Mouse (Mus musculus) adrenal gland, adult 8-10 months (tissue): ENCODE data around the gene Rpgrip1l. TPM values are rescaled to one million over a fixed set of nuclear protein-coding genes. Genes with fewer than 3 reads are reported as not detected.

Experiments used
- DNase-seq: peaks from one replicate; pipeline ENCODE4 v3.0.0; 2022
- total RNA-seq, 4 experiments: library from RNA; stranded (reverse); gene quantifications; 2 replicates each; pipeline ENCODE4 v1.2.4; 2022

Rpgrip1l gene
- total RNA-seq, 4 experiments from 2014 or later = 4.8 to 14.5 (median 10.4) TPM

- DNase-seq = no peak
Observed at GRCm38 (mm10) chr8:91269374-91269958, 43.6 kb downstream of the Rpgrip1l start.

GRCm38 (mm10) chr8:91264564-91264963, 48.5 kb downstream of the Rpgrip1l start:
- DNase-seq = no peak

- no peak for DNase-seq
Observed at GRCm38 (mm10) chr8:91263939-91264338, 49.1 kb downstream of the Rpgrip1l start.

- DNase-seq = no peak
Observed at GRCm38 (mm10) chr8:91261598-91261997, 51.5 kb downstream of the Rpgrip1l start.

- DNase-seq = no peak
Observed at GRCm38 (mm10) chr8:91250966-91251365, 62.1 kb downstream of the Rpgrip1l start.

- DNase-seq = no peak
Observed at GRCm38 (mm10) chr8:91249758-91250466, 63.1 kb downstream of the Rpgrip1l start.

GRCm38 (mm10) chr8:91245821-91246454, 67.1 kb downstream of the Rpgrip1l start:
- DNase-seq = no peak

GRCm38 (mm10) chr8:91242721-91243120, 70.3 kb downstream of the Rpgrip1l start:
- no peak for DNase-seq

- DNase-seq = no peak
Observed at GRCm38 (mm10) chr8:91241873-91242519, 71.1 kb downstream of the Rpgrip1l start.

- DNase-seq = no peak
Observed at GRCm38 (mm10) chr8:91241371-91241770, 71.7 kb downstream of the Rpgrip1l start.

GRCm38 (mm10) chr8:91237191-91237590, 75.9 kb downstream of the Rpgrip1l start:
- no peak for DNase-seq

- no peak for DNase-seq
Observed at GRCm38 (mm10) chr8:91234097-91234496, 79.0 kb downstream of the Rpgrip1l start.

- DNase-seq = peak; percentile 3
Observed at GRCm38 (mm10) chr8:91227421-91227841, 85.6 kb downstream of the Rpgrip1l start.

- no peak for DNase-seq
Observed at GRCm38 (mm10) chr8:91224227-91224626, 88.8 kb downstream of the Rpgrip1l start.

- no peak for DNase-seq
Observed at GRCm38 (mm10) chr8:91221841-91222240, 91.2 kb downstream of the Rpgrip1l start.

- DNase-seq = no peak
Observed at GRCm38 (mm10) chr8:91218271-91218670, 94.8 kb downstream of the Rpgrip1l start.

- no peak for DNase-seq
Observed at GRCm38 (mm10) chr8:91217062-91217905, 95.8 kb downstream of the Rpgrip1l start.

GRCm38 (mm10) chr8:91214287-91214686, 98.8 kb downstream of the Rpgrip1l start:
- no peak for DNase-seq

GRCm38 (mm10) chr8:91212948-91213347, 100.1 kb downstream of the Rpgrip1l start:
- no peak for DNase-seq

GRCm38 (mm10) chr8:91209658-91210057, 103.4 kb downstream of the Rpgrip1l start:
- DNase-seq = no peak

- DNase-seq = no peak
Observed at GRCm38 (mm10) chr8:91207676-91208075, 105.4 kb downstream of the Rpgrip1l start.

- DNase-seq = no peak
Observed at GRCm38 (mm10) chr8:91205897-91206296, 107.2 kb downstream of the Rpgrip1l start.
